Mouse (Mus musculus) heart, adult 2 months (tissue): ENCODE results near the gene Tmem183a.

ENCODE experiments used
- CTCF ChIP-seq: fragments of 200-600 bp; IDR thresholded peaks from 2 replicates; pipeline ENCODE4 v1.8.1; 2022; ENCODE audit warnings: antibody characterized with exemption, mild to moderate bottlenecking, moderate library complexity
- EP300 ChIP-seq: fragments of 200-500 bp; IDR thresholded peaks from 2 replicates; pipeline ENCODE4 v1.6.1; 2011; ENCODE audit warnings: low read depth, low read length, control low read depth; ENCODE audit not compliant: insufficient read depth
- POLR2A ChIP-seq: fragments of 200-500 bp; IDR thresholded peaks from 2 replicates; pipeline ENCODE4 v1.6.1; 2011; ENCODE audit warnings: mild to moderate bottlenecking, low read depth, low read length, control low read depth; ENCODE audit not compliant: insufficient read depth

DNA sequence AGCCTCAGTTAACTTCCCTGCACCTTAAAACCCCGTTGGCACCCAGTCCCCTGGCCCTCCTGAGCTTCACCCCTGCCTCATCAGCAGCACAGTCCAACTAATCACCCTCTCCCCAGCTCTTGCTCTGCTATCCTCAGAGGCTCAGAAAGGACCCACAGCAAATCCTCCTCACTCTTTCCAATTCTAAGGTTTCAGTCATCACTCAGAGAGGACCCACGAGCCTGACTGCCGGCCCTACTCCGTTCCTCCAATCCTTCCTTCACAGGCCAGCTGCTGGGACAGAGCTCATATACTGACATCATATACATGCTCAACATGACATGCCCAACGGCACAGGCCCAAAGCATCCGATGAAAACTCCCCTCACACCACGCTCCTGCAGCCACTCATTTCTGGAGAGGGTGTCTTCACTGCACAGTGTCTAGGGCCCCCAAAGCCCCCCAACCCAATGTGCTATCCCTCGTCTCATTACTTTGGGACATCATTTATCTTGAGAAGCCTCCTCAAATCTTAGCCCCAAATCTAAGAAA lies 18.9 kb downstream of the Tmem183a start:
- TF ChIP-seq CTCF (no peak), POLR2A (no peak), EP300 (no peak)
